Mouse (Mus musculus) liver, postnatal 0 days (tissue): Measurements from ENCODE around the gene Hus1. TPM values are rescaled to one million over a fixed set of nuclear protein-coding genes. Genes with fewer than 3 reads are reported as not detected.

ENCODE experiments used
- ATAC-seq: fragments of 200-750 bp; cut with Nextera tagmentation; 2 replicates; pipeline ENCODE4 v1.8.0; 2017; ENCODE audit warnings: mild to moderate bottlenecking, moderate library complexity
- DNase-seq: peaks from one replicate; pipeline ENCODE4 v3.0.0-alpha.2; 2016
- H3K27ac ChIP-seq: fragments of 300-500 bp; sonication (generic); 2 replicates; pipeline ENCODE4 v1.5.1; 2014; ENCODE audit warnings: antibody characterized with exemption, moderate library complexity, mild to moderate bottlenecking, low read depth
- H3K27me3 ChIP-seq: fragments of 300-500 bp; sonication (generic); 2 replicates; pipeline ENCODE4 v1.6.1; 2014; ENCODE audit warnings: low read length, control low read depth, mixed read lengths; ENCODE audit not compliant: insufficient read depth
- H3K36me3 ChIP-seq: fragments of 300-500 bp; sonication (generic); replicated peaks from 2 replicates; pipeline ENCODE4 v1.6.1; 2014; ENCODE audit warnings: mild to moderate bottlenecking, control low read depth, low read length, moderate library complexity, mixed read lengths; ENCODE audit not compliant: insufficient read depth
- H3K4me1 ChIP-seq: fragments of 300-500 bp; sonication (generic); 2 replicates; pipeline ENCODE4 v1.6.1; 2014; ENCODE audit warnings: antibody characterized with exemption, mild to moderate bottlenecking, control low read depth; ENCODE audit not compliant: insufficient read depth
- H3K4me2 ChIP-seq: fragments of 300-500 bp; sonication (generic); 2 replicates; pipeline ENCODE4 v1.6.1; 2014; ENCODE audit warnings: low read depth, mild to moderate bottlenecking, low read length, moderate library complexity, mixed read lengths
- H3K4me3 ChIP-seq: fragments of 300-500 bp; sonication (generic); 2 replicates; pipeline ENCODE4 v1.5.1; 2014; ENCODE audit warnings: low read depth, low read length
- H3K9ac ChIP-seq: fragments of 300-500 bp; sonication (generic); replicated peaks from 2 replicates; pipeline ENCODE4 v1.6.1; 2014; ENCODE audit warnings: mild to moderate bottlenecking, moderate library complexity
- H3K9me3 ChIP-seq: fragments of 300-500 bp; sonication (generic); 2 replicates; pipeline ENCODE4 v1.6.1; 2016; ENCODE audit warnings: mild to moderate bottlenecking, control low read depth, low read length, mixed read lengths
- CTCF ChIP-seq: sonication (generic); IDR thresholded peaks from 2 replicates; pipeline ENCODE4 v1.5.1; 2016; ENCODE audit warnings: antibody characterized with exemption, low read depth
- EP300 ChIP-seq: IDR thresholded peaks from 2 replicates; pipeline ENCODE4 v1.6.1; 2016; ENCODE audit warnings: antibody characterized with exemption, low read depth, mild to moderate bottlenecking
- WGBS: fragments of 180-500 bp; shearing (Covaris S2); extraction: QIAGEN DNeasy Blood & Tissue Kit; methylation state at CpG from one replicate; pipeline ENCODE4 v1.1.7; 2014; ENCODE audit not compliant: insufficient replicate concordance; 5-methylcytosine and 5-hydroxymethylcytosine counted together
- polyA plus RNA-seq: library from polyadenylated mRNA; unstranded; fragments of >200 nt; fragmentation: Nextera tagmentation; extraction: Ambion mirVana; gene quantifications from 2 replicates; pipeline ENCODE4 v1.2.1, GENCODE M21; 2015

Hus1 gene
- polyA plus RNA-seq, 1 experiment from 2014 or later: 3.2 TPM

DNA sequence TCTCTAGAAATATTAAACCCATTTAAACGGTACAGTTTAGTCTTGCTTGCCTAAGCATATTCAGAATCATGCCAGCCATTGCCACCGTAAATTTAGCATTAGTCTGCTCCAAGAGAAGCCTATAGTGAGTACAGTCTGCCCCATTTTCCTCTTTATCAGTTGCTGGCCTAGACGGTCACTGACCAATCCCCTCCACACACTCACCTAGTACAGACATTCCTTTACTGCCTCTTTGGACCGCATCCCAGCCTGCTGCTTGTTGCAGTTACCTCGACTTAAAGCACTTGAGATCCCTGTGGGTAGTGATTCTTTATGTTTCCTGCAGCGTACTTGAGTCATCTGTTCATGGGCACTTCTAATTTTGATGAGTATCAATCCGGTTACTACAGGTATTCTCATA, 13.8 kb upstream of the Hus1 start:
- Histone ChIP-seq H3K4me3 (no peak overlapping the region), H3K27ac (no peak overlapping the region), H3K27me3 (no peaks in the 10 kb centered on the region), H3K4me2 (no peak overlapping the region), H3K9me3 (no peaks in the 10 kb centered on the region), H3K4me1 (no peaks in the 10 kb centered on the region), H3K36me3 (no peaks in the 10 kb centered on the region), H3K9ac (no peak overlapping the region)
- 67% methylated on average over 7 of the region's 7 CpGs for WGBS
- DNase-seq: no peak
- TF ChIP-seq EP300: no peak
- TF ChIP-seq CTCF: no peak
- no peak for ATAC-seq

DNA sequence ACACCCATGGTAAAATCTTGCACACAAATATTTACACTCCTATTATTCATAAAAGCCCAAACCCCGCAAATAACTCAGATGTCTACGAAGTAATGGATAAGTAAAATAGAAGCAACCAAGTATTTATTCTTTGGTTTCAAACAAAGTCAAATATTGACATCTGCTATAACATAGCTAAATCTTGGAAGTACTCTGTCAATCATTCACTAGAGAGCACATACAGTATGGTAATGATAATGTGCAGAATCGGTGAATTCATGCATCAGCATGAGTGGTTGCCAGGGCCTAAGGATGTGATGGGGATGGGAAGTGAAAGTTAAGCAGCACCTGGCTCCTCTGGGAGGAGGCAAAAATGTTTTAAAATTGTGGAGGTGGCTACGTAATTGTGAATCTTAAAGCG, 9.2 kb upstream of the Hus1 start:
- Histone ChIP-seq H3K9ac (no peak overlapping the region), H3K4me1 (peaks cover 7% of the 10 kb centered on the region; the same call in 1 of the 2 replicates), H3K27me3 (no peaks in the 10 kb centered on the region), H3K4me2 (no peak overlapping the region), H3K27ac (no peak overlapping the region), H3K4me3 (no peak overlapping the region), H3K9me3 (no peaks in the 10 kb centered on the region), H3K36me3 (no peaks in the 10 kb centered on the region)
- ATAC-seq (no peak), DNase-seq (no peak)
- TF ChIP-seq CTCF (no peak), EP300 (no peak)
- 76% methylated on average over 5 of the region's 5 CpGs for WGBS

DNA sequence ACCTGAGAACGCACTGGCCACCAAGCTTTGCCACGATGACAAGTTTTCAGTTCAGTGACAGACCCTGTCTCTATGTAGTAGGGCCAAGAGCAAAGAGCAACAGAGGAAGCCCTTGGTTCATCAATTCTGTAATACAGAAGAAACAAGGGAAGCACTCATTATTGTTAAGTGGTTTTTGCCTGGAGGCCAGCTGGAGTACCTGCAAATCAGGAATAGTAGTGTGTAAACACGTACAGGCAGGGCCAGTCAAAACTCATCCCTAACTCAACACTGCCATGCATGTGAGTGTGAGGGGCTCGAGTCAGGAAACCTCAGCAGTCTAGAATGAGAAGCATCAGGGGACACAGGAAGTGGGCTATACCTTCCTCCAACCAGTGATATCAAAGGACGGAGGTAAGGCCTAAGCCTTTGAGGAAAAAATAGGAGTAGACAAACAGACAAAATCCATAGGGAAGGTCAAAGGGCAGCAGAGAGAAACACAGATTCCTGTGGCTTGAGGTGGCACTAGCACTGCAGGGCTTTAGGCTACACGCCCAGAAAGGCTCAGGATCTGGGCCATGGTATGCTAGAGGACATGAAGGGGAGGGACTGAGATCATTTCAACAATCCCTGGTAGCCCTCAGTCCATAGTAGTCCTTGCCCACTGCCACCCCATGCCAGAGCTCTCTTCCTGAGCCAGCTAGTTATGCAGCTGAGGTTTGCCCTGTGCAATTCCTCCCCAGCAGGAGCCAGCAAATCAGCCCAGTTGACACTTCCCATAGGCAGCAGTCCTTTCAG, 7.7 kb upstream of the Hus1 start:
- Histone ChIP-seq H3K27me3 (no peaks in the 10 kb centered on the region), H3K4me3 (no peak overlapping the region), H3K4me1 (peaks cover 7% of the 10 kb centered on the region; the same call in 1 of the 2 replicates), H3K4me2 (no peak overlapping the region), H3K27ac (no peak overlapping the region), H3K36me3 (no peaks in the 10 kb centered on the region), H3K9ac (no peak overlapping the region), H3K9me3 (no peaks in the 10 kb centered on the region)
- 56% methylated on average over 6 of the region's 6 CpGs for WGBS
- TF ChIP-seq CTCF: no peak
- TF ChIP-seq EP300: no peak
- ATAC-seq (peak; percentile 67), DNase-seq (no peak)

DNA sequence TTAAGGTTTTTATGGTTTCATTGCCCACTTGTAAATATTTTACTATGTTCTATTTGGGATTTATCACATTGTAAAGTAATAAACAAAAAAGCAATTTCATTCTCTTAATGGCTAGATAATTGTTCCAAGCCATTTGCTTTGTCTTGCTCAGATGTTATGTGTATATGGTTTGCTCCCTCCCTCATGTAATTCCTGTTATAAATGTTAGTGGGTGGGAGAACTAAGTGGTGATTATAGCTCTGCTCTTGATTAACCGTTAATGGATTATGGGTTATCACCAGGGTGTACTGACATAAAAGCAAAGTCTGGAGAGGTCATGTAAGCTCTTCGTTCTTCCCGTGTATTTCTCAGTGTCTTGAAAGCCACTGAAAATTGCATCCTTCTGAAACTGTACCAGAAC, 3.7 kb upstream of the Hus1 start:
- Histone ChIP-seq H3K27me3 (no peaks in the 10 kb centered on the region), H3K4me3 (no peak overlapping the region), H3K9ac (no peak overlapping the region), H3K4me1 (peaks cover 13% of the 10 kb centered on the region; the same call in 1 of the 2 replicates), H3K36me3 (no peaks in the 10 kb centered on the region), H3K4me2 (no peak overlapping the region), H3K27ac (no peak overlapping the region), H3K9me3 (no peaks in the 10 kb centered on the region)
- ATAC-seq (no peak), DNase-seq (no peak)
- TF ChIP-seq CTCF (no peak), EP300 (no peak)
- 83% methylated on average over 3 of the region's 3 CpGs for WGBS

DNA sequence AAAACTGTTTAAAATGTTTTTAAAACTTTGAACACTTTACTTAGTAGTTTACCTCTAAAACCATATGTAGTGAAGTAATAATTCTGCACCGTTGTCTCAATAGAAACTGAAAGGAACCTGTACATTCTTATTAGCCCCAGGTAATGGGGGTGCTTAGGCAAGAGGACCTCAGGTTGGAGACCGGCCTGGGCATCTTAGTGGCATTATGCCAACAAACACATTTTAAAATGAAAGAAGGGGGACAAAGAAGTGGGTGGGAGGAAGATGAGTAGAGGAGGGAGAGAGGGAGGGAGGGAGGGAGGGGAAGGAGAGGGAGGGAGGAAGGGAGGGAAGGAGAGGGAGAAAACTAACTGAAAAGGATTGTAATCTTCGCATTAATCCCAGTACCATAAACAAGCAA, 357 bp upstream of the Hus1 start:
- WGBS: 2% methylated on average over 3 of the region's 3 CpGs
- DNase-seq (no peak), ATAC-seq (peak; percentile 35)
- H3K4me2 ChIP-seq: peak overlapping the region; percentile 75
- H3K4me1 ChIP-seq: 0 out of 2 replicates have a peak, but pooled peaks cover 8% of the 10 kb centered on the region
- H3K36me3 ChIP-seq: peaks cover 10% of the 10 kb centered on the region; the same call in 1 of the 2 replicates
- H3K9ac ChIP-seq: peak overlapping the region; percentile 83
- H3K9me3 ChIP-seq: no peaks in the 10 kb centered on the region
- peak overlapping the region; percentile 87 for H3K4me3 ChIP-seq
- no peak for TF ChIP-seq EP300
- no peak for TF ChIP-seq CTCF
- 0 out of 2 replicates have a peak overlapping the region, but pooled peaks have one; percentile 89 for H3K27ac ChIP-seq
- no peaks in the 10 kb centered on the region for H3K27me3 ChIP-seq

DNA sequence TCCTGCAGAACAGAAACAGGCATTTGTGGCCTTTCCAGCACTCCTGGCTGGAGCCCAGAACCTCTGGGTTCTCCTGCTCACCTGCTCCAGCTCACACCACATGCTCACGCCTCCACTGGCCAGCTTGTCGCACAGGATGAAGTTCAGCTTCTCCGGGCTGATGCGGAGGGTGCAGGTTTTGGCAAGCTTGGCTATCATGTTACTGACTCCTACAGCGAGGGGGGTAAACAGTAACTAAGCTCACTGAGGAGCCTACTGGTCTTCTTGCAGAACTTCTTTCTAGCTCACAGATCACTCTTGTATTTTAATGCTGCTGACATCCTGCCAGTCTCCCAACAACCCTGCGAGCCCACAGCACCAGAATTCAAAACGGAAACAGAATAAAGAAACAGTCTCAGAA, 575 bp downstream of the Hus1 start:
- H3K9me3 ChIP-seq: no peaks in the 10 kb centered on the region
- H3K4me1 ChIP-seq: 0 out of 2 replicates have a peak, but pooled peaks cover 8% of the 10 kb centered on the region
- TF ChIP-seq CTCF: no peak
- TF ChIP-seq EP300: no peak
- H3K9ac ChIP-seq: peak overlapping the region; percentile 83
- H3K36me3 ChIP-seq: peaks cover 15% of the 10 kb centered on the region
- H3K4me3 ChIP-seq: peak overlapping the region; percentile 87
- H3K4me2 ChIP-seq: peak overlapping the region; percentile 75
- ATAC-seq (peak; percentile 65), DNase-seq (peak; percentile 47)
- H3K27ac ChIP-seq: peak overlapping the region; percentile 89
- no peaks in the 10 kb centered on the region for H3K27me3 ChIP-seq
- WGBS: 0% methylated on average over 7 of the region's 7 CpGs

DNA sequence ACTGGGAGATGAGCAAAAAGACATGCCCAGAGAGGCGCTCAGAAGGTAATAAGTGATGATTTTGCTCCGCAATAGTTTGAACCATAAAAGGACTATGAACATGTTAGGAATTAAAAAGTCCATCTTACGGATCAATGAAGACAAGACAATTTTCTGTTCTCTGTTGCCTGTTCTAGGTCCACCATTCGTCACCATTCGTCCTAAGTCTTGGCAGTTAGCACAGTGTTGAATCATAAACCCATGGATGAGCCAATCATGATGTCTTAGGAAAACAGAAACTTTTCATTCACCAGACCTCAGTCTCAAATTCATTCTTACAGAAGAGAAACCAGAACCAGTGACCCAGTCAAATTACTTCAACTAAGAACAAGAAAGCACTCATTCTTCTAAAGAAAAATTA, 2.2 kb downstream of the Hus1 start:
- H3K27ac ChIP-seq: no peak overlapping the region
- no peak for DNase-seq
- WGBS: 85% methylated on average over 5 of the region's 5 CpGs

More for the DNA sequence above, 2.2 kb downstream of the Hus1 start:
- H3K4me3 ChIP-seq: no peak overlapping the region
- H3K9me3 ChIP-seq: no peaks in the 10 kb centered on the region
- no peaks in the 10 kb centered on the region for H3K27me3 ChIP-seq
- no peak for ATAC-seq
- H3K4me2 ChIP-seq: no peak overlapping the region
- no peak overlapping the region for H3K9ac ChIP-seq
- H3K36me3 ChIP-seq: peaks cover 28% of the 10 kb centered on the region
- H3K4me1 ChIP-seq: 0 out of 2 replicates have a peak, but pooled peaks cover 8% of the 10 kb centered on the region
- no peak for TF ChIP-seq EP300
- TF ChIP-seq CTCF: no peak
